Mouse (Mus musculus): ENCODE measurements around the gene Nmi.
"Not testable (repeated sequence)": the region's sequence is repeated elsewhere in the genome, so short reads cannot be mapped to it uniquely, and the experiment has no call there.

Nmi gene

DNA sequence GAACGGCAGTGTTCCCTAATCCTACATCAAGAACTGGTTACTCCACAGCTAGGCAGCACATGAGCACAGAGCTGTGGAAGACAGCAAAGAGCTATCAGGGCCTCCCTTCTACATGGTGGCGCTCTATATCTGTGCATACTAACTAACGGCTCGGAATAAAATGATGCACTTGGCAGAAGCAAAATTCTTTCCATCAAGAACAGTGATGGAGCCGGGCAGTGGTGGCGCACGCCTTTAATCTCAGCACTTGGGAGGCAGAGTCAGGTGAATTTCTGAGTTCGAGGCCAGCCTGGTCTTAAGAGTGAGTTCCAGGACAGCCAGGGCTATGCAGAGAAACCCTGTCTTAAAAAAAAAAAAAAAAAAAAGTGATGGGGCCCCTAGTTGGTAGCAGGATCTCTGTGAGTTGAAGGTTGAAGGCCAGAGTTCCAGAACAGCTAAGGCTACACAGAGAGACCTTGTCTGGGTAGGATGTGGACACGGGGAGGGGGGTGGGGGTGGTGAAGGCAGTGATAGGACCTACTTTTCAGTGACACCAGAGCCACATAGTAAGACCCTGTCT lies at the start of gene Nmi:
Gene Nmi (minus strand): TSS at position 85 of the 559 bp plus-strand sequence.
- no peak for DNase-seq (ENCODE audit: extremely low spot score)

GRCm38 (mm10) chr2:52016361-52016760 lies 43.1 kb upstream of the Nmi start:
- DNase-seq (ENCODE audit: extremely low spot score), result no peak

- no peak for DNase-seq (ENCODE audit: extremely low spot score)
These were observed 40.1 kb upstream of the Nmi start for GRCm38 (mm10) chr2:52013306-52013820.

DNA sequence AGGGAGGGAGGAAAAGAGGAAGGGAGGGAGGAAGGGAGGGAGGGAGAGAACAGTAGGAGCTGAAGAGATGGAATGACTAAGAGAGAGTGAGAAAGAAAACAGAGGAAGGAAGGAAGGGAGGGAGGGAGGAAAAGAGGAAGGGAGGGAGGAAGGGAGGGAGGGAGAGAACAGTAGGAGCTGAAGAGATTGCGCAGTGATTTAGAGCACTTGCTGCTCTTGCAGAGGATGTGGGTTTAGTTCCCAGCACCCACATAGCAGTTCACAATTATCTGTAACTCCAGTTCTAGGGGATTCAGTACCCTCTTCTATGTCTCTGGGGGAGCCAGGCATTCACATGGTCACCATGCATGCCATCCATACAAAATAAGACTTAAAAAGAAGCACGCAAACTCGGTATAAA lies 38.5 kb upstream of the Nmi start:
- not testable (repeated sequence) for DNase-seq (ENCODE audit: extremely low spot score)

DNA sequence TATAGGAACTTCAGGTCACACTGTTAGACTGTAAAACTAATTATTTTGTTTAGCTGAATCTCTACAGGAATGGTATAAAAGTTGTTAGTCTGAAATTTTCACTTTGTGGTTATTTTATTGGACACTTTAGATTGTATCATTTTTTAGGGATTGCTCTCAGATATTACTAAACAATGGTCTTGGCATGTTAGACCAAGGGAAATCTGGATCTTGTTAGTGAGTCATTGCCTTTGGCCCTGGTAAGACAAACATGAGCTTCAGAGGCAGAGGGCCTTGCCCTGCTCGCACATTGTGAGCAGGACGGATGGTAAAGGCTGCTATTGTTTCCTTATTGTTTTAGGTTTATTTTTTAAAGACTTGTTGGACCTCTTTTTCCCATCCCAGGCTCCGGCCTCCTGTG lies 33.1 kb upstream of the Nmi start:
- peak; percentile 7 for DNase-seq (ENCODE audit: extremely low spot score)

DNA sequence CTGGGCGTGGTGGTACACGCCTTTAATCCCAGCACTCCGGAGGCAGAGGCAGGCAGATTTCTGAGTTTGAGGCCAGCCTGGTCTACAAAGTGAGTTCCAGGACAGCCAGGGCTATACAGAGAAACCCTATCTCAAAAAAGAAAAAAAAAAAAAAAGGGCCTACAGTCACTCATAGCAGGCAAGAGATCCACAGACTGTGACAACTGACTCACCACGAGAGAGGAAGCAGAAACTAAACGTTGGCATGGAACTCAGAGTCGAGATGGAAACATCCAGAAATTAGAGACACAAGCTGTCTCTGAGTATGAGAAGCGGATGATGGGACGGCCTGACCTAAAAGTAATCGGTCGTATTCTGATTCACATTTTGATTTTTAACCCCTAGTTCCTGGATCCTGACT lies 29.0 kb upstream of the Nmi start:
- DNase-seq (ENCODE audit: extremely low spot score), result not testable (repeated sequence)

DNA sequence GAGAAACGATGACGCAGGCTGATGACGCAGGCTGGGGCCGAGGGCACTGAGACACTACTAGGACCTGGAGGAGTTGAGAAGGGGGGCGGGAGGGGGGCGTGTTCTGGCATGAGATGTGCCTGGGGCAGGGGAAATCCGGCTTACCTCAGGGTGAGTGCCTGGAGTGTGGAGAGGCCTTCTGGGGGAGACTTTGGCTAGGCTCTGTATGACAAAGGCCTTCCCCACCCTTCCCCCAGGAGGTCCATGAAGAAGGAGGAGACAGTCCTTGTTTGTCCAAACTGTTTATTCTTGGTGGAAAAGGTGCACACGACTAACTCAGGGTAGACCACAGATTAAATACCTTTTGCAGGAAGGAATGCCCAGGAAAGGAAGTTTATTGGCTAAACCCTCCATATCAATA lies 28.2 kb upstream of the Nmi start:
- DNase-seq (ENCODE audit: extremely low spot score), result no peak

GRCm38 (mm10) chr2:51999996-52000395 lies 26.7 kb upstream of the Nmi start:
- DNase-seq (ENCODE audit: extremely low spot score), result no peak

- no peak for DNase-seq (ENCODE audit: extremely low spot score)
These were observed 18.2 kb upstream of the Nmi start for GRCm38 (mm10) chr2:51991447-51991846.

DNA sequence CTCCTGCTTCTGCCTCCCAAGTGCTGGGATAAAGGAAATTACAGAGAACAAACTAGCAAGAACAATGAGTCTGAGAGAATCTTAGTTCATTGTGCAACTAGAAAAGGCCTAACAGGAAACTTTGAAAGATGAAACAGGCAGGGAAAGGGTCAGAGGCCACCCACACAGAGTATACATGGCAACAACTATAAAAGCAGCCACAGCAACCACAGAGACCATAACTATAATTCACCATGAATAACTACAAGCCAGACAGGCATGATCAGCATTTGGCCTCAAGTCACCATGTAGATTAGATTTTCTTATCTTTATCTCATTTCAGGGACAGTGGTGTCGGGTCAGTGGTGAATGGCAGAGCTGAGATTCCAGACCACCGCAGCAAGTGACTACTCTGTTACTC lies 16.3 kb upstream of the Nmi start:
- no peak for DNase-seq (ENCODE audit: extremely low spot score)

- DNase-seq (ENCODE audit: extremely low spot score), result no peak
These were observed 13.4 kb upstream of the Nmi start for GRCm38 (mm10) chr2:51986695-51987094.

GRCm38 (mm10) chr2:51986157-51986556 lies 12.9 kb upstream of the Nmi start:
- DNase-seq (ENCODE audit: extremely low spot score), result no peak

GRCm38 (mm10) chr2:51985241-51985640 lies 11.9 kb upstream of the Nmi start:
- DNase-seq (ENCODE audit: extremely low spot score), result no peak

- no peak for DNase-seq (ENCODE audit: extremely low spot score)
These were observed 9.0 kb upstream of the Nmi start for GRCm38 (mm10) chr2:51982288-51982687.

- DNase-seq (ENCODE audit: extremely low spot score), result no peak
These were observed 8.3 kb upstream of the Nmi start for GRCm38 (mm10) chr2:51981630-51982029.

DNA sequence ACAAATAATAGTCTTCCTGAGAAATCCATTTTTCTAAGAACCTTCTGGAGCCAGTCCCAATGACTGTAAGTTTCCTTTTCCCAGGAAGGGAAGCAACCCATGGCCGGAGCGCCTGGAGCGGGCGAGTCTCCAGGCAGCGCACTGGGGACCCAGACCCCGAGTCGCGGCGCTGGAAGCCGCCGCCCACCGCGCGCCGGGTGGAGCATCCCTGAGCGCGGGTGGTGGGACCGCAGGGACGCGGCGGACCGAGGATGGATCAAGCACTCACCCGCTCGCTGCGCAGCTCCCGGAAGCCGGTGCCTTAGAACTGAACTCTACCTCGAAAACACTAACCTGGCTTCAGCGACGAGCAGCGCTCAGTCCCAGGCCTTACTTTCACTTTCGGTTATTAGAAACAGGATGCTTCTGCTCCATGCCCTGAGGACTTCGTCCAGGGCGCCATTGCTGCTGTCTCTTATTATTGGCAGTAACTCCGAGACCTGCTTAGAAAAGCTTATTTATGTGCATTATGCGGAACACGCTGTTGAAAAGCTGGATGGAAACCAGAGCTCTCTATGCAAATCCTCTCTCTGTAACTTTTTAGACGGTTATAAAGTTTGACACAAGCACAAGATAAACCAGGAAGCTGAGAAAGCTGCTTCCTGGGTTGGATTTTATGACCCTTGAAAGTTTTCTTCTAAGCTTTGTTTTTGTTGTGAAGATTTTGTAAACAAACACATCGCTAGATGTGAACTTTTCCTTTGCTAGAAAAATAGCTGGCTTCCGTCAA lies 469 bp downstream of the Nmi start:
- peak; percentile 66 for DNase-seq (ENCODE audit: extremely low spot score)

DNA sequence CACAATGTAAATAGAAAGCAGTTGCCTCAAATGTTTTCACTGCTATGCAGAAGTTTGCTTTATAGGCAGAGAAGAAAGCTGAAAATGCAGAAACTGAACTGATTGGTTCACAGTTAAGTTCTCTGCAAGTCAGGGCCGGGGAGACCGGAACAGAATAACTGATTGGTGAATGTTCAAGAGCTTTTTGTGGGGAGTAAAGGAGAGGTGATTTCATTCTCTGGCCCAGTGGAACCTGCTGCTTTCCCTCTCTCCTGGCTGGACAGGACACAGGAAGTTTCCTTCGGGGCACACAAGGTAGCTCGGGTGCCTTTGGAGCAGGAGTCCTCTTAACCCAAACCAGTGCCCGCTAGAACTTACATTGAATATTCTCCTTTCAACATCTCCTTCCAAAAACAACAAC lies 1.2 kb downstream of the Nmi start:
- DNase-seq (ENCODE audit: extremely low spot score), result no peak

GRCm38 (mm10) chr2:51970897-51971296 lies 2.4 kb downstream of the Nmi start:
- no peak for DNase-seq (ENCODE audit: extremely low spot score)

DNA sequence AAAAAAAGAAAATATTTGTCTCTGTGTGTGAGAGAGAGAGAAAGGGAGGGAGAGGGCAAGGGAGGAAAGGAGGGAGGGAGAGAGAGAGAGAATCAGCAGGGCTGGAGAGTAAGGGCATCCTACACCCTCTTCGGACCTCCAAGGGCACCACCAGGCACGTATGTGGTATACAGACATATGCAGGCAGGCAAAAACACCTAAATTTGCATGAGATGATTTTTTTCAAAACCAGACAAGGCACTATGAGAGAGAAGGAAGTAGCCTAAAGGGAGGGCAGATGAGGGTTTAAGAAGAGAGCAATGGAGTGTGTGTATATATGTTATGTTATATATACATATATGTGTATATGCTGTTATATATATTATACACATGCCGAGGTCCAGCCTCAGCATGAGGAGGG lies 6.0 kb downstream of the Nmi start:
- DNase-seq (ENCODE audit: extremely low spot score), result no peak

GRCm38 (mm10) chr2:51953648-51954204 lies 19.6 kb downstream of the Nmi start:
- DNase-seq (ENCODE audit: extremely low spot score), result no peak

- DNase-seq (ENCODE audit: extremely low spot score), result no peak
These were observed 22.4 kb downstream of the Nmi start for GRCm38 (mm10) chr2:51950876-51951275.

DNA sequence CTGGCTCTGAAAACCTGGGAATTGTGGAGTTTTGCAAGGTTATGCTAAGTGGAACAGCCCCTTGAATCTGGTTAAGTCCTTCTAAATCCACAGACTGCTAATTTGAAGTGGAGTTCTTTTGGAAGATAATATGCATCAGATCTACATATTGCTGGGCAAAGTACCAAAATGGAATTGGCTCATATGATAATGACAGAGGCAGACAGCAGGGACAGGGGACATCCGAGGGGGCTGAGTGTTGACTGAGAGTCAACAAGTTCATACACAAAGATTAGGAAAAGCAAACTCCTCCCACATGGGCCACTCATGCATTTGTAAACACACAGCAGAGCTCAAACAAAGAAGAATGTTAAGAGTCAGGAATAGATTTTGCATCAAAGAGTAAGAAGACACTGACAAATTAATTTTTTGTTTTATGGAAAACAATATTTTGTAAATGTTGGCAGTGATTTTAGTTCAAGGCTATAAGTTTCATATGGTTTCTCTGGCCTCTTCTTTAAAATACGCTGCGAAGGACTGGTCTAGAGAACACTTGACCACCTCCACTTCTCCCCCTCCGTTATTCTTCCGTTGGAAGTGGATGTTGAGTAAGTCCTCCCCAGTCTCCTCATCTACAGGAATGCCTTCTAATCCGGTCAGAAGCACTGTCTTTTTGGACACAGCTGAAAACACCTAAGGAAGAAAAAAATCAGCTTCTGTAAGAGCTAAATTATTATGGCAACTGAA lies 25.0 kb downstream of the Nmi start:
- DNase-seq (ENCODE audit: extremely low spot score), result no peak

All from embryo, embryonic 9.5 days (tissue).